Mouse (Mus musculus): ENCODE data around the gene Msh2. TPM values are rescaled to one million over a fixed set of nuclear protein-coding genes. Genes with fewer than 3 reads are reported as not detected.
A peak's percentile ranks its signal among the peaks of the same experiment; 100 is the strongest.

The Msh2 gene
- total and polyA plus RNA-seq, 2 experiments from 2014 or later = 24.5 to 45.3 TPM

DNA sequence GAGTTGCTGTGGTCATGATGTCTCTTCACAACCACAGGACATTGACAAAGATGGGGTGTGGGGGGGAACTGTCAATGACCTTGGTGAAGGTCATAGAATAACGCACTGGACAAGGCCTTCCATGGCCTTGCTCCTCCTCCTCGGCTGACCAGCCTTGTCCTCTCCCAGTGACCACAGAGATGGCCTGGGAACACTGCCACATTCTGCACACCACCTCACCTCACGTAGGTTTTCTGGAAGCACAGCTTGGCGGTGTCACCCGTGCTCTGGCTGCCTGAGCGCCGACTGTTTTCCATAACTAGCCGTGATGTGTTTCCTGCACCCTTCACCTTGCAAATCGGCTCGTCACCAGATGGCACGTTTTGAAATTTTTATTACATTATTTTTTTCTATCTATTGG is 92.9 kb downstream of the Msh2 start:
- WGBS = 92% methylated on average over 11 of the region's 11 CpGs
- H3K9me3 ChIP-seq (ENCODE audit: low read length) = no peaks in the 10 kb centered on the region
- no peak overlapping the region for H3K9ac ChIP-seq (replicated peaks; ENCODE audit: low read length)
- TF ChIP-seq CTCF (IDR thresholded peaks at IDR 0.05; ENCODE audit: low read depth) = no peak
- no peaks in the 10 kb centered on the region for H3K4me1 ChIP-seq (ENCODE audit: insufficient read depth, low read length)
- no peaks in the 10 kb centered on the region for H3K36me3 ChIP-seq (ENCODE audit: insufficient read depth, low read length)
- ATAC-seq = no peak
- no peak overlapping the region for H3K4me2 ChIP-seq (ENCODE audit: low read depth, low read length)
- no peak overlapping the region for H3K4me3 ChIP-seq (ENCODE audit: low read length)
- no peak for DNase-seq (ENCODE audit: low spot score)
- H3K27me3 ChIP-seq (ENCODE audit: insufficient read depth, low read length) = no peaks in the 10 kb centered on the region
- H3K27ac ChIP-seq = no peak overlapping the region

DNA sequence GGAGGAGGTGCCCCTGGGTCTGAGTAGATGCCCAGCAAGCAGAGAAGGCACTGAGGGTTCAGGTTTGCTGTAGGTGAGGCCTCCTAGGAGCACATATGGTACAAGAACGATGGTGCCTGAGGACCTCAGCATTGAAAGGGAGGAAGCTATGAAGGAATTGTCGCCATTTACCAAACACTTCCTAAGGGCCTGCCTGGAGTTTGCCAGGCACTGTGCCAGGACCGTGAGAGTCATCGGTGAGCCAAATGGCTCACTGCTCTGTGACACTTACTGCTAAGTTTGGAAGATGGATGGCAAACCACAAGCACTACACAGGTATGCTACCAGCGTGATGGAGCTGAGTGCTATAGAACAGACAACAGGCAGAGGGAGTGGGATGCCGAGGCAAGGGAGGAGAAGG is 94.8 kb downstream of the Msh2 start:
- no peak overlapping the region for H3K4me2 ChIP-seq (ENCODE audit: low read depth, low read length)
- H3K36me3 ChIP-seq (ENCODE audit: insufficient read depth, low read length) = no peaks in the 10 kb centered on the region
- TF ChIP-seq CTCF (IDR thresholded peaks at IDR 0.05; ENCODE audit: low read depth) = no peak
- WGBS = 78% methylated on average over 6 of the region's 6 CpGs
- no peaks in the 10 kb centered on the region for H3K27me3 ChIP-seq (ENCODE audit: insufficient read depth, low read length)
- no peak overlapping the region for H3K9ac ChIP-seq (replicated peaks; ENCODE audit: low read length)
- H3K4me1 ChIP-seq (ENCODE audit: insufficient read depth, low read length) = no peaks in the 10 kb centered on the region
- no peak overlapping the region for H3K4me3 ChIP-seq (ENCODE audit: low read length)
- H3K9me3 ChIP-seq (ENCODE audit: low read length) = no peaks in the 10 kb centered on the region
- no peak for ATAC-seq
- H3K27ac ChIP-seq = no peak overlapping the region
- no peak for DNase-seq (ENCODE audit: low spot score)

DNA sequence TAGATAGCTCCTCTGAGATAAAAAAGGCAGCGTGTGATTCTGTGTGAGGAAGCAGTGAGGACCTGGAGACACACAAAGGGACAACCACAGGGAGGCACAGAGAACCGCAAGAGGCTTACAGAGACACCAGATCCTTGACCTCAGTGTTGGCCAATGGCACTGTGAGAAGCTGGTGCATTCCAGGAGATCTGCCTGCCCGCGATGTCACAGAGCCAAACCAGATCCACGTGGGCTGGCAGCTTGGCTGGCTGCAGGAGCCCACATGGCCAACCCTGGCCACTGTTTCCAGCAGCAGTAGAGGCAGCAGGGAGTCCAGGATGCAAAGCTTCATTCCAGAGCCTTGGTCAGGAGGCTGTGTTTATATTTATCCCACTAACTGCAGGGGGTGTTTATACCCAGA is 98.6 kb downstream of the Msh2 start:
- ATAC-seq (peak; percentile 71), DNase-seq (ENCODE audit: low spot score) (peak; percentile 49)
- Histone ChIP-seq H3K27ac (no peak overlapping the region), H3K27me3 (ENCODE audit: insufficient read depth, low read length) (no peaks in the 10 kb centered on the region), H3K4me2 (ENCODE audit: low read depth, low read length) (no peak overlapping the region), H3K9me3 (ENCODE audit: low read length) (no peaks in the 10 kb centered on the region), H3K36me3 (ENCODE audit: insufficient read depth, low read length) (no peaks in the 10 kb centered on the region), H3K9ac (replicated peaks; ENCODE audit: low read length) (no peak overlapping the region), H3K4me3 (ENCODE audit: low read length) (no peak overlapping the region), H3K4me1 (ENCODE audit: insufficient read depth, low read length) (no peaks in the 10 kb centered on the region)
- no peak for TF ChIP-seq CTCF (IDR thresholded peaks at IDR 0.05; ENCODE audit: low read depth)
- WGBS = 33% methylated on average over 5 of the region's 5 CpGs

DNA sequence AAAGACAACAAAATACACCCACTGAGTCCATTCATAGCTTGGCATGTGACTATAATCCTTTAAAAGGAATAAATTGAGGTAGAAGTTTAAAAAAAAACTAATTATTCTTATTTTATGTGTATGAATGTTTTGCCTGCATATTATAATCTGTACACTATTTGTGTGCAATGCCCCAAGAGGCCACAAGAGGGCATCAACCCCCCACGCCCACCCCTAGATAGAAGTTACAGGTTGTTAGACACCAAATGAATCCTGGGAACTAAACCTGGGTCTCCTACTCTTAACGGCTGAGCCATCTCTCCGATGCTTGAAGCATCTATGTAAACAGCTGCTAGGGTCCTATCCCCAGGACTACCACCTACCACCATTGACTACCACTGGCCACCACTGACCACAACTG is 101.0 kb downstream of the Msh2 start:
- ATAC-seq (no peak), DNase-seq (ENCODE audit: low spot score) (no peak)
- no peaks in the 10 kb centered on the region for H3K9me3 ChIP-seq (ENCODE audit: low read length)
- H3K27me3 ChIP-seq (ENCODE audit: insufficient read depth, low read length) = no peaks in the 10 kb centered on the region
- H3K4me3 ChIP-seq (ENCODE audit: low read length) = no peak overlapping the region
- no peak overlapping the region for H3K9ac ChIP-seq (replicated peaks; ENCODE audit: low read length)
- no peak overlapping the region for H3K27ac ChIP-seq
- 76% methylated on average over 3 of the region's 3 CpGs for WGBS
- no peak overlapping the region for H3K4me2 ChIP-seq (ENCODE audit: low read depth, low read length)
- no peaks in the 10 kb centered on the region for H3K36me3 ChIP-seq (ENCODE audit: insufficient read depth, low read length)
- H3K4me1 ChIP-seq (ENCODE audit: insufficient read depth, low read length) = no peaks in the 10 kb centered on the region
- peak; percentile 61 for TF ChIP-seq CTCF (IDR thresholded peaks at IDR 0.05; ENCODE audit: low read depth)

Other genes starting within 250 kb of the Msh2 start
- gene Stpg4, start 244.6 kb upstream of the Msh2 start, total RNA-seq (2014; rRNA removed) = 0.31 TPM in 1 of 2 replicates, not detected in the other
- gene Stpg4, start 244.6 kb upstream of the Msh2 start, polyA plus RNA-seq (2015; fragmentation: Nextera tagmentation; extraction: Ambion mirVana) = not detected in 2 replicates
- gene Calm2, start 225.4 kb upstream of the Msh2 start, total RNA-seq (2014; rRNA removed) = 841 and 932 TPM in 2 replicates
- gene Calm2, start 225.4 kb upstream of the Msh2 start, polyA plus RNA-seq (2015; fragmentation: Nextera tagmentation; extraction: Ambion mirVana) = 3,128 and 3,189 TPM in 2 replicates
- gene Epcam, start 36.4 kb upstream of the Msh2 start, total RNA-seq (2014; rRNA removed) = 1.4 and 2.3 TPM in 2 replicates
- 4.8 and 5.1 TPM in 2 replicates for gene Epcam, start 36.4 kb upstream of the Msh2 start, polyA plus RNA-seq (2015; fragmentation: Nextera tagmentation; extraction: Ambion mirVana)
- 12.8 and 19.5 TPM in 2 replicates for gene Kcnk12, start 125.7 kb downstream of the Msh2 start, total RNA-seq (2014; rRNA removed)
- gene Kcnk12, start 125.7 kb downstream of the Msh2 start, polyA plus RNA-seq (2015; fragmentation: Nextera tagmentation; extraction: Ambion mirVana) = 2.5 and 2.6 TPM in 2 replicates
- gene Rpl36-ps4, start 248.6 kb downstream of the Msh2 start, total RNA-seq (2014; rRNA removed) = not detected in 2 replicates
- gene Rpl36-ps4, start 248.6 kb downstream of the Msh2 start, polyA plus RNA-seq (2015; fragmentation: Nextera tagmentation; extraction: Ambion mirVana) = not detected in 2 replicates